Mouse (Mus musculus) G1E-ER4 (cell line): ENCODE data around the gene Scamp5. TPM values are rescaled to one million over a fixed set of nuclear protein-coding genes. Genes with fewer than 3 reads are reported as not detected.

Source experiments
- GATA1 ChIP-seq: IDR thresholded peaks from one replicate; pipeline ENCODE4 v1.8.0; 2012; ENCODE audit warnings: low read length, inconsistent platforms
- polyA plus RNA-seq: library from polyadenylated mRNA; stranded (reverse); fragments of >175 nt; gene quantifications from 2 replicates; pipeline ENCODE4 v1.2.3, GENCODE M21; 2012

Gene Scamp5
- polyA plus RNA-seq, 1 experiment = 0.11 TPM

GRCm38 (mm10) chr9:57402318-57403251 is 65.3 kb downstream of the Scamp5 start:
- TF ChIP-seq GATA1 = no peak

GRCm38 (mm10) chr9:57398773-57399172 is 69.1 kb downstream of the Scamp5 start:
- TF ChIP-seq GATA1 = no peak

GRCm38 (mm10) chr9:57392892-57393291 is 75.0 kb downstream of the Scamp5 start:
- no peak for TF ChIP-seq GATA1

Other genes with a start within 250 kb of the Scamp5 start
- gene Trcg1, start 231.5 kb downstream of the Scamp5 start, polyA plus RNA-seq = not detected in 2 replicates
- 160 and 186 TPM in 2 replicates for gene 1700017B05Rik, start 205.4 kb downstream of the Scamp5 start, polyA plus RNA-seq
- 4.0 and 7.2 TPM in 2 replicates for gene Ppcdc, start 27.9 kb downstream of the Scamp5 start, polyA plus RNA-seq
- 0.26 and 0.68 TPM in 2 replicates for gene Rpp25, start 36.0 kb upstream of the Scamp5 start, polyA plus RNA-seq
- gene Cox5a, start 53.2 kb upstream of the Scamp5 start, polyA plus RNA-seq = 549 and 806 TPM in 2 replicates
- 27.5 and 37.6 TPM in 2 replicates for gene Fam219b, start 69.5 kb upstream of the Scamp5 start, polyA plus RNA-seq
- 1.5 and 3.1 TPM in 2 replicates for gene Mpi, start 84.7 kb upstream of the Scamp5 start, polyA plus RNA-seq
- 3.8 and 21.2 TPM in 2 replicates for gene Scamp2, start 92.9 kb upstream of the Scamp5 start, polyA plus RNA-seq
- 4.9 and 5.4 TPM in 2 replicates for gene Ulk3, start 121.4 kb upstream of the Scamp5 start, polyA plus RNA-seq
- not detected in 2 replicates for gene Cplx3, start 138.2 kb upstream of the Scamp5 start, polyA plus RNA-seq
- gene Lman1l, start 152.7 kb upstream of the Scamp5 start, polyA plus RNA-seq = not detected in 2 replicates
- 348 and 435 TPM in 2 replicates for gene Csk, start 185.6 kb upstream of the Scamp5 start, polyA plus RNA-seq
- gene Cyp1a2, start 215.6 kb upstream of the Scamp5 start, polyA plus RNA-seq = not detected in 2 replicates
- gene Cyp1a1, start 219.9 kb upstream of the Scamp5 start, polyA plus RNA-seq = not detected in 2 replicates
- 10.8 and 13.6 TPM in 2 replicates for gene Edc3, start 240.5 kb upstream of the Scamp5 start, polyA plus RNA-seq